Mouse (Mus musculus) liver, adult 2 months (tissue): ENCODE results near the gene Pkd1l2.

Source experiments
- CTCF ChIP-seq: fragments of 200-500 bp; IDR thresholded peaks from 2 replicates; pipeline ENCODE4 v1.5.1; 2011; ENCODE audit warnings: low read depth, low read length, control low read depth
- POLR2A ChIP-seq: fragments of 200-500 bp; IDR thresholded peaks from 2 replicates; pipeline ENCODE4 v1.6.1; 2011; ENCODE audit warnings: low read length, control low read depth; ENCODE audit not compliant: insufficient read depth; ENCODE audit errors: extremely low read depth

DNA sequence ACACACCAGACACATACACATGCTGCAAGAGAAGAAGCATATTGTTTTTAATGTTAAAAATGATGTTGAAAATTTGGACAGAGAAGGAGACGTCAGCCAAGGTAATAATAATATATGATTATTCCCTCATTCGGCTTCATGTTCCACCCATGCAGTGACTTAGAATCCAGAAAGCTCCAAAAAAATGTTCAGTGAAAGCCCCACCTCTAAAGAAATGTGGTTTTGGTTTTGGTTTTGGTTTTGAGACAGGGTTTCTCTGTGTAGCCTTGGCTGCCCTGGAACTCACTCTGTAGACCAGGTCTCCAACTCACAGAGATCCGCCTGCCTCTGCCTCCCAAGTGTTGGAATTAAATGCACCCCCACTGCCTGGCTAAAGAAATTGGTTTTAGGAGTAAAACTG is 43.6 kb upstream of the Pkd1l2 start:
- TF ChIP-seq POLR2A (no peak), CTCF (no peak)
